Mouse (Mus musculus) cortical plate, adult 2 months (tissue): ENCODE data around the gene Slc2a4.

Experiments
- CTCF ChIP-seq: fragments of 200-500 bp; IDR thresholded peaks from 2 replicates; pipeline ENCODE4 v1.5.1; 2011; ENCODE audit warnings: mild to moderate bottlenecking, control low read depth, low read length; ENCODE audit not compliant: insufficient read depth; ENCODE audit errors: extremely low read depth
- POLR2A ChIP-seq: fragments of 200-500 bp; IDR thresholded peaks from 2 replicates; pipeline ENCODE4 v1.6.1; 2011; ENCODE audit warnings: mild to moderate bottlenecking, low read length, control low read depth; ENCODE audit not compliant: insufficient read depth; ENCODE audit errors: extremely low read depth

- TF ChIP-seq POLR2A (peak; percentile 93), CTCF (peak; percentile 41; the same call in 1 of the 2 replicates)
Observed at GRCm38 (mm10) chr11:69921114-69922011, 26.6 kb downstream of the Slc2a4 start, which contains the start of gene Eif5a.
